Mouse (Mus musculus): ENCODE results near the gene Bcar3.

DNA sequence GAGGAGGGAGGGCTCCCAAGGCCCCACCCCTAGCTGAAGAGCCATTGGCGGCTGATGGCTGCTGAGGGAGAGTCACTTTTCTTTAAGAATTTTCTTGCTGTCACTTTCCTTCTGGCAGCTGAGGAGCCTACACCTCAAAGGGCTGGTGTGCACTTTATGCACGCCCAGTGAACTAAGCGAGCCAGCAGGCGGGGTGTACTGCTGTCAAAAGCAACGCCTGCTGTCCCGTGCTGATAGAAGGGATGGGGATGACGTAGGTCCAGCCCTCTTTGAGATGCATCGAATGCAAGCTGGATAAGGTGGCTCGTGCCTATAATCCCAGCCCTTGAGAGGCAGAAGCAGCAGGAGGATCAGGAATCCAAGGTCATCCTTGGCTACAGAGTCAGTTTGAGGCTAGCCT lies 207.0 kb downstream of the Bcar3 start:
- TF ChIP-seq POLR2A (IDR thresholded peaks at IDR 0.05; ENCODE audit: insufficient read depth, low read length) (no peak), CTCF (IDR thresholded peaks at IDR 0.05; ENCODE audit: low read depth, low read length) (no peak), EP300 (IDR thresholded peaks at IDR 0.05; ENCODE audit: insufficient read depth, low read depth, low read length) (no peak)
